Mouse (Mus musculus): ENCODE measurements at regions not wholly inside any gene's neighbourhood (a gene's known extent, or its start where the extent isn't known, plus 50 kb on each side); places are given as distances from the start of the nearest gene placed in this dataset.
"Not testable (repeated sequence)": the region's sequence is repeated elsewhere in the genome, so short reads cannot be mapped to it uniquely, and the experiment has no call there.

- ATAC-seq (ENCODE audit: poor library complexity, severe bottlenecking), result no peak
These were observed 536.5 kb downstream of the Bckdhb start for GRCm38 (mm10) chr9:84461441-84461840.

- ATAC-seq (ENCODE audit: poor library complexity, severe bottlenecking), result peak; percentile 64
These were observed 541.8 kb downstream of the Bckdhb start for GRCm38 (mm10) chr9:84466741-84467140.

DNA sequence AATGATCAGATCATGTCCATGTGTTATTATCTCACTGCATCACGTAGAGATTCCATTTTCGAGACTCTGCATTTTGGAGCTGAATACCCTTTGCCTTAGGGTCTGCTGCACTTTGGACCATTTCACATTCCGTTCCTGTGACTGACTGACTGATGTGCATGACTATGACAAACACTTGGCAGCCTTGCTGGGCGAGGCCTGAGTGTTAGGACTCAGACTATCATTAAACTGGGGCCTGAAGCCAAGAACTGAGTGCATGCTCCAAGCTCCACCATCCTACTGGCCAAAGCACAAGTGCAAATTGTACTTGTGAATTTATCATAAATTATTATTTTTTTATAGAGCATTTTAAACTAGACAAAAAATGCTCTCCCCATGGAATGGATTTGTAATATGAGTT lies 547.8 kb downstream of the Bckdhb start:
- ATAC-seq (ENCODE audit: poor library complexity, severe bottlenecking), result no peak

GRCm38 (mm10) chr9:84475906-84476305 lies 551.0 kb downstream of the Bckdhb start:
- ATAC-seq (ENCODE audit: poor library complexity, severe bottlenecking), result no peak

GRCm38 (mm10) chr9:84499507-84499906 lies 574.6 kb downstream of the Bckdhb start:
- peak; percentile 52 for ATAC-seq (ENCODE audit: poor library complexity, severe bottlenecking)

DNA sequence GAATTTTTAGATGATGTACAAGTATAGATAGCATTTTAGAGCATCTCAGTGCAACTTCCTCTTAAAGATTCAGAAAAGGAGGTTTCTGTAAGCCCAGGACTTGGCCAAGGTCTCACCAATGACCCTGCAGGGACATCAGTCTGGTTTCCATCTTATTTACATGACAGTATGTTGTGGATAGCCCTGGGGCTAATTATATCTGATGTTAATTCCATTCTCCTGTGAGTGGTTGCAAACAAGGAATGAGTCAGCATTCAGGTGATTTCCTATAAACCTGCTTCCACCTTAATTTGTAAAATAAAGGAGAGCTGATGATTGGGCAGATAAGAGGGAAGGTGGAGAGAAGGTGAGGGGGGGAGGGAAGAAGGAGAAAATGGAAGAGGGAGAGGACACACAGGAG lies 578.0 kb downstream of the Bckdhb start:
- not testable (repeated sequence) for ATAC-seq (ENCODE audit: poor library complexity, severe bottlenecking)

GRCm38 (mm10) chr9:84517064-84517463 lies 592.1 kb downstream of the Bckdhb start:
- ATAC-seq (ENCODE audit: poor library complexity, severe bottlenecking), result no peak

GRCm38 (mm10) chr9:84545431-84545830 lies 620.5 kb downstream of the Bckdhb start:
- ATAC-seq (ENCODE audit: poor library complexity, severe bottlenecking), result no peak

DNA sequence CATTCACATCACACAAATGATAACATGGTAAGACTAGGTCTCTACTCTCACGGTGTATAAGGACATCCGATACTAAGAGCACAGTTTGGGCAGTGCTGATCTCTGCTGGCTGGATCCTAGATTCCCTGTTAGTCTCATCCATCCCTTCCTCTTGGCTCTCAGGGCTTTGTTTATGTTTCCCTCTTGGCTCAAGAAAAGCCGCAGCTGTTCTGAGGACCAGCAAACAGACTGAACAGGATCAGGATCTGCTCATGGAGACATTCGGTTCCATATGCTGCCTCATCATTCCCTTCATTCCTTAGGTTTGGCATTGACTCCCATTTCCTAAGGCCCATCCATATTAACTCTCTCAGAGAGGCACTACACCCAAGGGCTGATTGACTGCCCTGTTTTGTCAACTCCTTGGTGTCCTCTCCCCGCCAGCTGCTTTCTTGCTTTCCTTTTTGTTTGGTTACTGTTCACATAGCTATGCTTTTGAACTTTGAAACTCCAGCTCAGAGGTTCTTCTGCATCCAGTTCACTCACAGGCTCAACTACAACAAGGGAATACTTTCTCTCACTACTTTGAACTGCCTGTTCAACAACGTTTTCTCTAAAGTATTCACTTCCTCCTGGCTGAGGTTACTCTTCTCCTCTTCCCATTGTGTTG lies 623.2 kb downstream of the Bckdhb start:
- ATAC-seq (ENCODE audit: poor library complexity, severe bottlenecking), result no peak

DNA sequence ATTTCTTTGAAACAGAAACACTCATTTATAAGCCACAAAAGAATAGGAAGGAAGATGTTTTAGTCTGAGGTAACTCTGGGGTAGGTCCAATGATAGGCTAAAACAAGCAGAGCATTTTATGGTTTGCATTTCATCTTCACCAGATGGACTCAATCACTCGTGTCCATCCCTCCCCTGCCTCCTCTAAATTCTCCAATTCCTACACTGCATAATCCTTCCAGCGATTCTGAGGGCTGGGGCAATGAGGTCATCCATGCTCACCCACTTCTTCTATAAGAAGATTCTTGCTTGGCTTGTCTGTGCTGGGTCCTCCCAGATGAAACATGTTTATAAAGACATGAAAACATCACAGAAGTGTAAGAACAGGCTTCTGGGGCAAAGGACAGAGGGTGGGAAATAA lies 630.3 kb downstream of the Bckdhb start:
- no peak for ATAC-seq (ENCODE audit: poor library complexity, severe bottlenecking)

DNA sequence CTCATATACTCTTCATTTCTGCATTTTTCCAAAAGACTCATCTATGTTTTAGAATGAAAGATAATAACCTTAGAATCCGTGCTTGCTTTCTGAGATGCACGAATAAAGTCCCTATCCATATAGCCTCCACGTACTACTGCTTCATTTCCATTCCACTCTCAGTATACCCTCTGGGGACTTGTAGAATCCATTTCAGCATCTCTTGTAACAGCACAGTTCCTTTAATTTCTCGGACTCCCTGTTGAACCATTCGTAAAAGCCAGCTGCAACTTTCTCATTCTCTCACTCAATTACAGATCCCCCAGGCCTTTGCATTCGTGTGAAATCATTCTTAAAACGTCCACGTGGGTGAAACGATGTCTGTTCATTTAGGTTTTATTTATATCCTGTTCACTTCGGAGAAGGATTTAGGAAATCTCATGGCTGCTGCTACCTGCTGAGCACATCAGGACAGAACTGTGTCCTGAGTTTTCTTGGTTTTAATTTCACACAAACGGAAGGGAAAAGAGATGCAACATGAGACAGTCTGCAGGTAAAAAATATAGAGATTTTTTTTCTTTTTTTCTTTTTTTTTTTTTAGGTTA lies 631.4 kb downstream of the Bckdhb start:
- ATAC-seq (ENCODE audit: poor library complexity, severe bottlenecking), result no peak

DNA sequence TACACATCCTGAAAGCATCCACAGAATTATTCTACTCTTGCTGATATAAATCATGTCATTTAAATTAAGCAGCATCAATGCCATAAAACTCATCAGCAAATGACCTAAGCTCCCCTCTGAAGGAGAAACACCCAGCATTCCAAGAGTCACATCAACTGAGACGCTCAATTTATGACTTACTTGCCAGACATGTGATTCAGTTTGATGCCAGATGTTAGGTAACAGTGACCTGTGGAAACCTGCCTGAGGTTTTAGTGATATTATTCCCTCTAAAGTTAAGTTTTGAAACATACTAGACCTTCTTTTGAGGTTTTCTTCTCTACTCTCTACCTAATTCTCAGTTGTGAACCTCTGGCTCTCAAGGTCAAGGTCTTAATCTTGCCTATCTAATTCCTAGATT lies 633.4 kb downstream of the Bckdhb start:
- no peak for ATAC-seq (ENCODE audit: poor library complexity, severe bottlenecking)

DNA sequence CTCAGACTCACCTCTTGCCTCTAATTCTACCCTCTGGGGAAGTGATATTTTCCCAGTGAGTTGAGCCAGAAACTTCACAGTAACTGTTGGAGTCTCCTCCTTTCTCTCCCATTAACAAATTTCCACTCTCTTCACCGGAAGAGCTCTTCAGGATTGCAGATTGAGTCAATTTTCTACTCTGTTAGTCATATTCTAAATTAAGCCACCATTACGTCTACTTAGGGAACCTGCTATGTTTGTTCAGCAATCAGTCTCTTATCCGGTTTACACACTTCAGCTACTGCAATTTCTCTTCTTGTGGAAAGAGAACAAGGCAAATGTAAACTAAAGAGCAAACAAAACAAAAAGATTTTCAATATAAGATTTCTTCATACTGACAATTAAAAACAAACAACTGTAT lies 644.6 kb downstream of the Bckdhb start:
- ATAC-seq (ENCODE audit: poor library complexity, severe bottlenecking), result no peak

DNA sequence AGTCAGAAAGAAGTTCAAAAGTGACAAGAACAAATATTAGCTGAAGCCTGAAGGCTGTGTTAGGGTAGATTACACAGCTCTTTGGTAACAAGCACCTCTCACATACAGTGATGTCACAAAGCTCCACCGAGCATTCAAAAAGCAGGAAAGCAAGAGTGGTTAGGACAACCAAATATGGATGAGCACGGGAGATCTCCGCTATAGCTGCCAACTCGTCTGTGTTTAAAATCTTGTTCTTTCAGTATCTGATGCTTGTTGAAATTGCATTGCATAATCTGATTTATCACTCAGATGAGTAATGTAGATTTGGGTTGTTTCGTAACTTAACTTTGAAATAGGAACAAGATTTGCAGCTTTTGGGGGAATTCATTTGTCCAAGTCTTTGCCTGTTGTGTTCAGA lies 652.8 kb downstream of the Bckdhb start:
- ATAC-seq (ENCODE audit: poor library complexity, severe bottlenecking), result no peak

- ATAC-seq (ENCODE audit: poor library complexity, severe bottlenecking), result no peak
These were observed 662.8 kb downstream of the Bckdhb start for GRCm38 (mm10) chr9:84587791-84588190.

GRCm38 (mm10) chr9:84594724-84595123 lies 669.8 kb downstream of the Bckdhb start:
- ATAC-seq (ENCODE audit: poor library complexity, severe bottlenecking), result no peak
